Mouse (Mus musculus) lung, postnatal 0 days (tissue): Measurements from ENCODE around the gene Katnb1. TPM values are rescaled to one million over a fixed set of nuclear protein-coding genes. Genes with fewer than 3 reads are reported as not detected.

ENCODE experiments used
- ATAC-seq: fragments of 200-750 bp; cut with Nextera tagmentation; 2 replicates; pipeline ENCODE4 v1.8.0; 2017; ENCODE audit warnings: moderate library complexity
- DNase-seq: peaks from one replicate; pipeline ENCODE4 v3.0.0-alpha.2; 2016; ENCODE audit warnings: low spot score
- H3K27ac ChIP-seq: fragments of 300-500 bp; sonication (generic); 2 replicates; pipeline ENCODE4 v1.5.1; 2014; ENCODE audit warnings: antibody characterized with exemption, mild to moderate bottlenecking, low read length, mixed read lengths
- H3K27me3 ChIP-seq: fragments of 300-500 bp; sonication (generic); replicated peaks from 2 replicates; pipeline ENCODE4 v1.6.1; 2014; ENCODE audit warnings: low read length, mixed read lengths; ENCODE audit not compliant: insufficient read depth
- H3K36me3 ChIP-seq: fragments of 300-500 bp; sonication (generic); 2 replicates; pipeline ENCODE4 v1.6.1; 2014; ENCODE audit warnings: low read length, mixed read lengths; ENCODE audit not compliant: insufficient read depth
- H3K4me1 ChIP-seq: fragments of 300-500 bp; sonication (generic); 2 replicates; pipeline ENCODE4 v1.6.1; 2014; ENCODE audit warnings: antibody characterized with exemption, low read depth, low read length, mixed read lengths; ENCODE audit not compliant: insufficient read depth
- H3K4me2 ChIP-seq: fragments of 300-500 bp; sonication (generic); replicated peaks from 2 replicates; pipeline ENCODE4 v1.6.1; 2014; ENCODE audit warnings: low read depth, mild to moderate bottlenecking, low read length, moderate library complexity, mixed read lengths
- H3K4me3 ChIP-seq: fragments of 300-500 bp; sonication (generic); 2 replicates; pipeline ENCODE4 v1.5.1; 2014; ENCODE audit warnings: low read depth, low read length
- H3K9ac ChIP-seq: fragments of 300-500 bp; sonication (generic); replicated peaks from 2 replicates; pipeline ENCODE4 v1.6.1; 2014; ENCODE audit warnings: low read depth, mild to moderate bottlenecking
- H3K9me3 ChIP-seq: fragments of 300-500 bp; sonication (generic); 2 replicates; pipeline ENCODE4 v1.6.1; 2016; ENCODE audit warnings: low read length, mixed read lengths
- CTCF ChIP-seq: IDR thresholded peaks from 2 replicates; pipeline ENCODE4 v1.5.1; 2016; ENCODE audit warnings: antibody characterized with exemption, mild to moderate bottlenecking
- EP300 ChIP-seq: IDR thresholded peaks from 2 replicates; pipeline ENCODE4 v1.6.1; 2016; ENCODE audit warnings: antibody characterized with exemption, mild to moderate bottlenecking, control low read depth
- WGBS: fragments of 180-500 bp; shearing (Covaris S2); extraction: QIAGEN DNeasy Blood & Tissue Kit; methylation state at CpG from one replicate; pipeline ENCODE4 v1.1.7; 2014; 5-methylcytosine and 5-hydroxymethylcytosine counted together
- polyA plus RNA-seq: library from polyadenylated mRNA; unstranded; fragments of >200 nt; fragmentation: Nextera tagmentation; extraction: Ambion mirVana; gene quantifications from 2 replicates; pipeline ENCODE4 v1.2.1, GENCODE M21; 2015

Gene Katnb1
- polyA plus RNA-seq, 1 experiment from 2014 or later, result 10.8 TPM

DNA sequence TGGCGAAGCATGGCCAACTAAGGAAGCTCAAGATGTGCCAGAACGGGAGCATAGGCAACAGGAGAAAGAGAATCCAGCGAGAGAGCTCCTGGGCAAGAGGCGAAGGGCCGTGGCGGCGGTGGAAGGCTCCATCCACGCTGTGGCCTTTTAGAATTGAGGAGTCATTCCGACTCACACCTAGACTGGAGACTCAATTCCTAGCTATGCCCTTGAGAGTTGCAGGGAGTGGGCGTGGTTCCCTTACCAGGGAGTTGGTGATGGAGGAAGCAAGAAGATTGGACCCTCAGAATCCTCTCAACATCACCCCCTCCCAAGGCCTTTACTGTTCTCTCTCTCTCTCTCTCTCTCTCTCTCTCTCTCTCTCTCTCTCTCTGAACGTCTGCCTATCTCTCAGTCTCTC lies 664 bp downstream of the Katnb1 start:
- peak overlapping the region; percentile 52 for H3K9ac ChIP-seq
- no peak for TF ChIP-seq EP300
- TF ChIP-seq CTCF, result no peak
- ATAC-seq (no peak), DNase-seq (peak; percentile 13)
- no peaks in the 10 kb centered on the region; the same call in 1 of the 2 replicates for H3K4me1 ChIP-seq
- no peaks in the 10 kb centered on the region for H3K27me3 ChIP-seq
- H3K4me3 ChIP-seq, result peak overlapping the region; percentile 71
- no peaks in the 10 kb centered on the region for H3K9me3 ChIP-seq
- peak overlapping the region; percentile 84 for H3K4me2 ChIP-seq
- WGBS, result 8% methylated on average over 11 of the region's 11 CpGs
- H3K36me3 ChIP-seq, result no peaks in the 10 kb centered on the region
- no peak overlapping the region for H3K27ac ChIP-seq

DNA sequence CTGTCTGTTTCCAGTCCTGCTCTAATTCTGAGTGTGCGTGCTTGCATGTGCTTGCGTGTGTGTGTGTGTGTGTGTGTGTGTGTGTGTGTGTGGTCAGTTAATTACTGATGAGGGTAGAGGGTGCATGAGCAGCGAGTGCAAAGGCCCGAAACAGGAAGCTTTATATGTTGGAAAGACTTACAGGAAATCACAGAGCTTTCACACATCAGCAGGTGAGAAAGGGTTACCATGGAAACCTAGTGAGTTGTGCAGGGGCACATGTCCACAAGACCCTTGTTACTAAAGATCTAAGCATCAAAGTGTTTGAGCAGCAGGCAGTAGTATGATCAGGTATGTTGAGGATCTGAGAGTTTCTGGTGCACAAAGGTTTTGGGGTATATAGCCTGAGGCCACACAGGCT lies 3.3 kb downstream of the Katnb1 start:
- ATAC-seq (no peak), DNase-seq (no peak)
- Histone ChIP-seq H3K4me2 (no peak overlapping the region), H3K27ac (no peak overlapping the region), H3K9ac (no peak overlapping the region), H3K27me3 (no peaks in the 10 kb centered on the region), H3K4me3 (no peak overlapping the region), H3K9me3 (no peaks in the 10 kb centered on the region), H3K4me1 (no peaks in the 10 kb centered on the region; the same call in 1 of the 2 replicates), H3K36me3 (no peaks in the 10 kb centered on the region)
- WGBS, result 83% methylated on average over 4 of the region's 4 CpGs
- no peak for TF ChIP-seq CTCF
- TF ChIP-seq EP300, result no peak

DNA sequence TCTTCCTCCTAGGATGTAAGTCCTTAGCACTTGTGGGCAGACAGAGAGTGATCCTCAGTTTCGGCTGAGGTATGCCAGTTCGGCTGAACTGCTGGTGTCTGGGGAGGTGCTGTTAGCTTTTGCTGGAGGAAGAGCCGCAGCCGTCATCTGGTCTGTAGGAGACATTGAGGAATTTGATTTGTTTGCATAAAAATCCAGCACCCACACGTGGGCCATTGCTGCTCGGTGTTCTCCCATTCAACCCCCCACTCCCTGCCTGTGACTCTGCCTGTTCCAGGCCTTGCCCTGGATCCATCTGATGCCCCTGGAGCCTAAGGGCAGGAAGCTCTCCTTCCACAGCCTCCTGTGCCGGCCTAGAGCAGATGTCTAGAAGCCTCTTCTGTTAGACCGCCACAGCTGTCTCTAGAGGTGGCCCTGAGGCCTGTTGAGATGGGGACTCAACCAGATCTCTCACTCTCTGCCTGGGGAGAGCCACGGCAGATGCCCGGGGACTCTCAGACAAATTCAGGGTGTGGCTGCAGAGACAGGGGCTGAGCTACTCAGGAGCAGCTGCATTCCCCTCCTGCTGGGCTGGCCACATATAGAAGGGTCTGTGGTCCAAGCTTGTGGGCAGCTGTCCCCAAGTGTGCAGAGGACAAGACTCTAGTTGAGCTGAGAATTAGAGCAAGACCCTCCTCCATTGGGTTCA lies 3.9 kb downstream of the Katnb1 start:
- no peak overlapping the region for H3K4me3 ChIP-seq
- TF ChIP-seq CTCF, result no peak
- no peaks in the 10 kb centered on the region for H3K9me3 ChIP-seq
- peaks cover 2% of the 10 kb centered on the region for H3K36me3 ChIP-seq
- no peaks in the 10 kb centered on the region; the same call in 1 of the 2 replicates for H3K4me1 ChIP-seq
- no peak overlapping the region for H3K27ac ChIP-seq
- ATAC-seq, result no peak
- no peaks in the 10 kb centered on the region for H3K27me3 ChIP-seq
- DNase-seq, result no peak
- no peak overlapping the region for H3K4me2 ChIP-seq
- WGBS, result 70% methylated on average over 10 of the region's 10 CpGs
- no peak overlapping the region for H3K9ac ChIP-seq

DNA sequence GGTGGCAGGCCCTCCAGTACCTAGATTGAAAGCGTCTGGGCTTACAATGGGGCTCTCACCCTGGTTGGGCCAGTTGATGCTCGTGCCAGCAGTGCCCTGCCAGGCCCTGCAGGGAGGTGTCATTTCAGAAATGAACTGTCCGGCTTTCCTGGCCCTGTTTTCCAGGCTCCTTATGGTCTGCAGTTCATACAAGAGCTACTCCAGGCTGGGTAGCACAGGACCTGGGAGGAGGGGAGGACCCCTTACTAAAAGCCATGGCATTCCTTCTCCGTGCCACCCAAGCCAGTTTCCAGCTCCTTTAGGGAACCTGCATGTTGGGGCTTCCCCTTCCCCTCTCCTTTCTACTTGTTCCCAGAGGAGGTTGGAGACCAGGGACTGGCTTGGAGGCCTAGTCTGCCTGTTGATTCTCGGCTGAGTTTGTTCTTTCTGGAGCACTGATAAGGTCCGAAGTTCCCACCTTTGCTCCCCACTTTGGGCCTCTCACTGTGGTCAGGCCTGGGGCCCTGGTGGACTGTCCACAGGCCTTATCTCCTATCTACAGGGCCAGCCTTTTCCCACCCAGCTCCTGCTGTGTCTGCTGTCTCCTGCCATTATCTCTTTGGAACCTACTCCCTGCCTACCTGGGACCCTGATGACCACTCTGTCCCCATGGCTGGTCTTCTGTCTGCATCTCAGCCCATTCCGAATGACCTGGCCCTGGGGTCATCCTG lies 4.6 kb downstream of the Katnb1 start:
- no peak overlapping the region for H3K27ac ChIP-seq
- H3K4me1 ChIP-seq, result no peaks in the 10 kb centered on the region; the same call in 1 of the 2 replicates
- H3K9ac ChIP-seq, result no peak overlapping the region
- H3K27me3 ChIP-seq, result no peaks in the 10 kb centered on the region
- H3K4me3 ChIP-seq, result no peak overlapping the region
- no peak overlapping the region for H3K4me2 ChIP-seq
- H3K9me3 ChIP-seq, result no peaks in the 10 kb centered on the region
- DNase-seq (no peak), ATAC-seq (no peak)
- TF ChIP-seq EP300 (no peak), CTCF (no peak)
- WGBS, result 77% methylated on average over 7 of the region's 7 CpGs
- peaks cover 4% of the 10 kb centered on the region for H3K36me3 ChIP-seq

DNA sequence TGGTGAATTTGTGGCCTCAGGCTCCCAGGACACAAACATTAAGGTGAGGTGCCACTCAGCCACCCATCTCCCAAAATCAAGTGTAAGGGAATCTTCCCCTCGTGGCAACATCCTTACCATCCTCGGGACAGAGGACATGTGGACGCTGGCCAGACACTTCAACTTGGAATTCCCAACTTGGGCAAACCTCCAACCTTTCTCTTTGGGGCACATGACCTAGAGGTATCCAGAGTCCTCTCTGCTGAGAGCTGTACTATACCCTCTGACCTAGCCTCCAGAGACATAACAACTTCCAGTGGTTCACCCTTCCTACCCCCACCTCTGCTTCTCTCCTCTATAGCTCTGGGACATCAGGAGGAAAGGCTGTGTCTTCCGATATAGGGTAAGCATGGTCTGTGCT lies 12.6 kb downstream of the Katnb1 start:
- Histone ChIP-seq H3K4me2 (no peak overlapping the region), H3K9ac (no peak overlapping the region), H3K4me3 (no peak overlapping the region), H3K27ac (no peak overlapping the region), H3K4me1 (no peaks in the 10 kb centered on the region), H3K9me3 (no peaks in the 10 kb centered on the region), H3K27me3 (no peaks in the 10 kb centered on the region), H3K36me3 (peaks cover 4% of the 10 kb centered on the region)
- WGBS, result 66% methylated on average over 4 of the region's 4 CpGs
- no peak for TF ChIP-seq CTCF
- no peak for TF ChIP-seq EP300
- ATAC-seq (no peak), DNase-seq (no peak)

DNA sequence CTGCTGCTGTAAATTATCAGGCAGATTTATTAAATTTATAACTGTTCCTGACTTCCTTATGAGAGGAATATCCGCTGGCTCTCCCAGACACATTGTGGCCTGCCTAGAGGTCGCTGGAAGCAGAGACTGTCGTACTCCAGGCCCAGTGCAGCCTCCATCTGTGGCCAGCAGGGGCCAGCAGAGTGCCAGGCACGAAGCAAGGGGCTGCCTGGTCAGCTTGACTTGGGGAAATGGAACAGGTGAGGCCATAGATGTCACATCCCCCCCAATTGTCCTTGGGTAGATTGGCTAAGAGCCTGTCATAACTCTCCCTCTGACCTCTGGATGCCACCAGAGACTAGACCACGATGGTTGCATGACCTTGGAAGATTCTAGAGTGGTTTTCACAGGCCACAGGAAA lies 18.0 kb downstream of the Katnb1 start:
- no peak overlapping the region for H3K9ac ChIP-seq
- H3K27me3 ChIP-seq, result no peaks in the 10 kb centered on the region
- TF ChIP-seq EP300 (no peak), CTCF (peak; percentile 99)
- no peak overlapping the region for H3K27ac ChIP-seq
- H3K4me1 ChIP-seq, result no peaks in the 10 kb centered on the region
- no peak overlapping the region for H3K4me3 ChIP-seq
- H3K36me3 ChIP-seq, result peaks cover 27% of the 10 kb centered on the region
- no peak overlapping the region for H3K4me2 ChIP-seq
- whole genome bisulfite sequencing, result 25% methylated on average over 5 of the region's 5 CpGs
- peak; percentile 61 for DNase-seq
- ATAC-seq, result peak; percentile 64
- H3K9me3 ChIP-seq, result no peaks in the 10 kb centered on the region
